Mouse (Mus musculus): ENCODE data around the gene Id2. TPM values are rescaled to one million over a fixed set of nuclear protein-coding genes. Genes with fewer than 3 reads are reported as not detected.

Gene Id2
- polyA plus RNA-seq, 1 experiment, result 50.5 TPM

DNA sequence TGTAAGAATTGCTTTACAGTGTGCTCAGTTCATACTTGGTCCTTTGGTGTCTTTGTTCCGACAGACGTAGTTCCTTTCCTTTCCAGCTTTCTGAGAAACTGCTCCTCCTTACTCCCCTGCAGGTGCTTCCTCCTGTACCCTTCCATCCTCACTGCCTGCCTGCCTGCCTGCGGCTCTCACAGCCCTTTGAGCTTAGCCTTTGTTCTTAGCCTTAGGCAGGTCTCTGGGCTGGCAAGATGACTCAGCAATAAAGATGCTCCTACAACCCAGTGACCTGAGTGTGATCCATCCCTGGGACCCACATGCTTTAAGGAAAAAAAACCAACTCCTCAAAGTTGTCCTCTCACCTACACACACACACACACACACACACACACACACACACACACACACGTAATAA is 42.0 kb downstream of the Id2 start:
- no peak overlapping the region for H3K4me3 ChIP-seq (ENCODE audit: insufficient read depth, low read length)
- TF ChIP-seq POLR2A (IDR thresholded peaks at IDR 0.05; ENCODE audit: borderline replicate concordance, low read depth, low read length) (no peak), CTCF (IDR thresholded peaks at IDR 0.05; ENCODE audit: low read depth, low read length) (no peak)
- peaks cover 18% of the 10 kb centered on the region for H3K4me1 ChIP-seq (ENCODE audit: control insufficient read depth, insufficient read depth, low read length)
- peak overlapping the region; percentile 67 for H3K27ac ChIP-seq (ENCODE audit: insufficient read depth, low read depth, low read length)

- no peak for TF ChIP-seq POLR2A (IDR thresholded peaks at IDR 0.05; ENCODE audit: borderline replicate concordance, low read depth, low read length)
These were observed 42.4 kb downstream of the Id2 start for GRCm38 (mm10) chr12:25054511-25054910.

GRCm38 (mm10) chr12:25049253-25049652 is 47.7 kb downstream of the Id2 start:
- TF ChIP-seq CTCF (IDR thresholded peaks at IDR 0.05; ENCODE audit: low read depth, low read length) (no peak), POLR2A (IDR thresholded peaks at IDR 0.05; ENCODE audit: borderline replicate concordance, low read depth, low read length) (no peak)
- Histone ChIP-seq H3K4me1 (ENCODE audit: control insufficient read depth, insufficient read depth, low read length) (peaks cover 6% of the 10 kb centered on the region), H3K4me3 (ENCODE audit: insufficient read depth, low read length) (no peak overlapping the region), H3K27ac (ENCODE audit: insufficient read depth, low read depth, low read length) (no peak overlapping the region)

More at GRCm38 (mm10) chr12:25054511-25054910, 42.4 kb downstream of the Id2 start:
- peak overlapping the region; percentile 67 for H3K27ac ChIP-seq (ENCODE audit: insufficient read depth, low read depth, low read length)
- H3K4me3 ChIP-seq (ENCODE audit: insufficient read depth, low read length), result no peak overlapping the region
- peaks cover 18% of the 10 kb centered on the region for H3K4me1 ChIP-seq (ENCODE audit: control insufficient read depth, insufficient read depth, low read length)

- no peaks in the 10 kb centered on the region for H3K4me1 ChIP-seq (ENCODE audit: control insufficient read depth, insufficient read depth, low read length)
- H3K4me3 ChIP-seq (ENCODE audit: insufficient read depth, low read length), result no peak overlapping the region
- TF ChIP-seq CTCF (IDR thresholded peaks at IDR 0.05; ENCODE audit: low read depth, low read length), result no peak
- TF ChIP-seq POLR2A (IDR thresholded peaks at IDR 0.05; ENCODE audit: borderline replicate concordance, low read depth, low read length), result no peak
- no peak overlapping the region for H3K27ac ChIP-seq (ENCODE audit: insufficient read depth, low read depth, low read length)
These were observed 52.4 kb downstream of the Id2 start for GRCm38 (mm10) chr12:25044579-25044978.

DNA sequence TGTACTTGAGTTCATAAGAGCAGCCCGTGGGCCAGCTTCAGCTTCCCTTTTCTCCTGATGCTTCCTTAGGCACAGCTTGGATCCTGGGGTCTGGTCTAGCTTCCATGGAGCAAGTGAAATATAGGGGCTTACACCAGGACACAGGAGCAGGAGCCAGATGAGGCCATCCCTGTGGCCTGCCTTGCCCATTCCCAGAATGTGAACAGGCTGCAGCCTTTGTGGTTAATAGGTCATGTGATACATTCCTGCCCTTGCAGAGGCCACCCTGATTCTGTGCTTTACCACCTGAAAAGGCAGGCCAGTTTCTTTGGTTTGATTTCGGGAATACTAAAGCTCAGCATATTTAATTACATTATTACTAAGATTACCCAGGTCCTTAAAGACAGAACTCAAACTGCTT is 52.9 kb downstream of the Id2 start:
- Histone ChIP-seq H3K27ac (ENCODE audit: insufficient read depth, low read depth, low read length) (no peak overlapping the region), H3K4me1 (ENCODE audit: control insufficient read depth, insufficient read depth, low read length) (no peaks in the 10 kb centered on the region), H3K4me3 (ENCODE audit: insufficient read depth, low read length) (no peak overlapping the region)
- TF ChIP-seq POLR2A (IDR thresholded peaks at IDR 0.05; ENCODE audit: borderline replicate concordance, low read depth, low read length), result no peak
- no peak for TF ChIP-seq CTCF (IDR thresholded peaks at IDR 0.05; ENCODE audit: low read depth, low read length)

Other genes starting within 250 kb of the Id2 start
- gene Kidins220, start 122.2 kb downstream of the Id2 start, polyA plus RNA-seq (2012; ENCODE audit: insufficient read depth, insufficient read length, missing spikeins), result 64.2 and 66.4 TPM in 2 replicates